Mouse (Mus musculus): ENCODE measurements around the gene Rere.

GRCm38 (mm10) chr4:150325046-150325801 is 43.8 kb downstream of the Rere start:
- TF ChIP-seq CTCF (IDR thresholded peaks at IDR 0.05; ENCODE audit: control insufficient read depth, insufficient read depth, insufficient replicate concordance, low read depth, low read length) (no peak), POLR2A (IDR thresholded peaks at IDR 0.05; ENCODE audit: control insufficient read depth, low read depth, low read length) (no peak)
